Mouse (Mus musculus) ovary, adult 10 weeks (tissue): Measurements from ENCODE around the gene Rln3. TPM values are rescaled to one million over a fixed set of nuclear protein-coding genes. Genes with fewer than 3 reads are reported as not detected.

Experiments used
- polyA plus RNA-seq: library from polyadenylated mRNA; stranded (reverse); fragments of 350-450 nt; fragmentation: Illumina TruSeq; extraction: RNeasy Lipid Tissue Mini Kit (QIAGEN cat#74804); gene quantifications from one replicate; pipeline ENCODE4 v1.2.3, GENCODE M21; 2014

Gene Rln3
- polyA plus RNA-seq: not detected

DNA sequence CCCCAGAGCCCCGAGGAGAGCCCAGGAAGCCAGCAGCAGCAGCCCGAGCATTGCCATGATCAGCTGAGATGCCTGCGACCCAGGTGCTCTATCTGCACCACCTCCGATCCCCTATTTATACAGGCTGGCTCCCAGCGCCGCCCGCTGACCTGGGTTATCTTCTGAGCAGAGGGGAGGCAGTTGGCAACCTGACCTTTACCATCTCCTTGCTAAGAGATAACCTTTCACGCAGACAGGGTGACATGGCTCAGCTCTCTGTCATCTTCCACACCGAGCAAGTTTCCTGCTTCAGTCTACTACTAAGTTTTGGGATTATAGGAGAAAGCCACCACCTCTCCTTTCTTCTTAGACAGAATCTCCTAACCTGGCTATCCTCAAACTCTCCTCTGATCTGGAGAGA, at the start of gene Rln3:
Gene Rln3, minus strand, starts transcription at position 101 of the 400 bp plus-strand sequence.

DNA sequence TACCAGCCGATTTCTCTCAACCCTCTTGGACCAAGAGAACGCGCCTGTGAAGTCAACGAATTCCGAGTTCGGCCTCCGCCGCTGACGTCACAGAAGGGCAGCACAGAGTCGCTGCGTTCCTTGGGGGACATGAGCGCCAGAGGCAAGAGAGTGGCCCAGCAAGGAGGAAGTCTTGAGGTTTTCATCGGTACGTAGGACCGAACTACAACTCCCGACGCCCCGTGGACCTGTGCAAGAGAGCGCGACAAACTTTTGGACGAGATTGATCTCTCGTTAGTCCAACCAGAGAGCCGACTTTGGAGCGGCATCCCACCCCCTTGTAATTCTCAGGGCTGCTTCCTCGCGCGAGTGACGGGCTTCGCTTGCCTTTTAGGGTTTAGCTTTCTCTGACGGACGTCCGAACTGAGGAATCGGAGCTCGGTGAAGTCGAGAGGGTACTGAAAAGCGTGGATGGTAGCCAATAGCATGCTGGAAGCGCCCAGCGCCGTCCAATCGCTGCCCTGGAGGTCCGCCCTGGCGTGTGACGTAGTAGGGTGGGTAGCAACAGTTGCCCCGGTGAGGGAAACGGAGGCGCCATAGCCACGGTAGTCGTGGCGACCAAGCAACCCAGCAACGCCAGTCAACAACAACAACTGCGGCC, 21.6 kb upstream of the Rln3 start, which contains the start of gene Rfx1:
Gene Rfx1, plus strand, starts transcription at position 544 of the 640 bp plus-strand sequence.

DNA sequence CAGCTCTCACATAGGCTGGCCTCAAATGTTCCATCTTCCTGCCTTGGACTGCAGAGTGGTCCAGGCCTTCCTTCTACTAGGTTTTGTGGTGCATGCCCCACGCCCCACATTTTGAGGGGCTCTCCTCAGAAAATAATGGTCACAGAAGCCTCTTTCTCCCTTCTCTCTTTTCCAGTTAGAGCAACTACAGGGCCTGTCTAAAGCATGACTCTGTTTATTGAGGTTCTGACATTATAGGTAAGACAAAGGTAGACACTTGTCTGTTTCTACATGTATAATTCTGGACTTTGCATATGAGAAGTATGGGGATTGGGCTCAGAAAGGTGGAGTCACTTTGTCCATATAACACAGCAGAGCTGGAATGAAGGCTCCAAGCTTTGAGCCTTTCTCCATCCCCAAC, 20.2 kb upstream of the Rln3 start, which contains the start of gene Gm10643:
Gene Gm10643, minus strand, starts transcription at position 101 of the 400 bp plus-strand sequence.

DNA sequence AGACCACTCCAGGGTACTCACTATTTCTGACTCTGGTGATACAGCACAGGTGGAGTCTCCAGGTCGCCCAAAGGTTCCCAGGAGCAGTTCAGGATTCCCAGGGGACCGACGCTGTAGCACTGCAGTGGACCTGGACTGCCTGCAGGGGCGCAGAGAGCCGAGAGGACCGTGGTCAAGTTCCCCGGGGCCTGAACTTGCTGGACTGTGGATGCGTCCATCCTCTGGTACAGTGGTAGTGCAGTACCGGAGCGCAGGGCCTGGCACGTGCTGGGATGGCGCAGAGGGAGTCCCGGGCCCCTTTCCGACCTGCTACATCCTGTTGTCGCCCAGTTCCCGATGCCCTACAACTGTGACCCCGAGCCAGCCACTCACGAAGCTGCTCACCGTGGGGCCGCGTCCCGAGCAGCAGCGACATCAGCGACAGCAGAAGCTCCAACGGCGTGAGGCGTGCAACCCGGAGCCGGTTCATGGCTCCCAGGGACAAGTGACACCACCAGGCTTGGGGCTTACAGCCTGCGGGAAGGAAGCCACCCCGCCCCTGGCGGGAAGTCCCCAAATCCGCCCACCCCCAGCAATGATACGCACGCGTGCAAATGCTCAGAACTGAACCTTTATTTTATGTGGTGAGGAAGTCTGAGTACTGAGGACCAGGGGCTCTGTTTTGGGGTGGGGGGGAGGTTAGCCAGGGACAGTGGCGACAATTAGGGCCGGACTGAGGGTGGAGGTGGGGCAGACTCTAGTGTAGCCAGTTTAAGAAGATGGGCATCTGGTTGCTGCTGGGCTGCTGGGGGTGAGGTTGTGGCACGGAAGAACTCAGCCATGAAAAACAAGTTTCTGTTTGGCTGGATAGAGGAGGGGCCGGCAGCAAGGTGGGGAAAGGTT, 2.5 kb downstream of the Rln3 start, which contains the start of gene Il27ra:
Gene Il27ra, minus strand, starts transcription at position 524 of the 882 bp plus-strand sequence.

DNA sequence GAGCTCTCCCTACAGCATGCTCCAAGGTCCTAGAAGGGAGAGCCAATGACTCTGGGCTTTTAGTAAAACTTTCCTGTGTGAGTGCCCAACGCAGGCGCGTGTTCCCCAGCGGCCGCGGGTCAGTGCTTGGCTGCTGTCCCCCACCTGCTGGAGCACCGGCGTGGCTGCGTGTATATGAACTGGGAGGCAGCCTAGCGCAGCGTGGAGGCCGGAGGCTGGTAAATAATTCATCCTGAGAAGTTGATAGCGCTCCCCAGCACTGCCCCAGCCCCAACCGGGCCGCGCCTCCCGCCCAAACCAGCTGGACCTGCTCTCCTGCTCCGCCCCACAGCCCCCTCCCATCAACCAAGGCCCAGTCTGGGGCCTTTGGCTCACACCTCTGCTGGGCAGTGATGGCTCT, 23.7 kb downstream of the Rln3 start, which contains the start of gene Palm3:
Gene Palm3, plus strand, starts transcription at position 376 of the 400 bp plus-strand sequence.

DNA sequence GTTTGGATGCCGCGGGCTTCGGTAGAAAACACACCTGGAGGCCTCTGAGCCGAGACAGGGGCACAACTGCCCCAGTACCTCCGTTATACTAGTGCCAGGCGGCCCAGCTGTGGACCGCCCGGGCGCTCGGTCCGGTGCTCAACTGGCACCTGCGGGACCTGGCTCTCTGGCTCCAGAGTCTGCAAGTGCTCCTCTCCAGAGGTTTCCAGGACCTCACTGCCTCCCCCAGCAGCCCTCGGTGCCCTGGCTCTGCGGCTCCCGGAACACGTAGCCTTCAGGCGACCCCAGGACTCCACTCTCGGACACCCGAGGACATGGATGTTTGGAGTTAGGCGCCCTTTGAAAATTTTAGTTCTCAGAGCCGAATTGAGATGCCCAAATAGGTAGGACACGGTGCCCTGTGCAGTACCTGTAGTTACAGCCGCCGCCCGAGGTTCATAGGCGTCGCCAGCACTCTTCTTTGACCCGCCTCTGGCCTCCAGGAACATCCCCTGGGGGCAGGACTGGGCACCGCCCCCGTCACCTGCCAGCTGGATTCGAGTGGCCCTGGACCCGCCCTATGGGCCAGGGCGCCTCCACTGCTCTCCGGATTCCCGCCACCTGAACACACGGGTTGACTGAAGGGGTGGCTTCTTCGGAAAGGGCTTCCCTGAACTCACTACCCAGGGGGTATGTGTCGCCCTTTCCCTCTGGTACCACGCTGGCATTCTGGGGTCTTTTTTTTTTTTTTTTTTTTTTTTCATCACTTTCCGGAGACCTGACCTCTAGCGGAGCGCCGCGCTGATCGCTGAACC, 32.9 kb downstream of the Rln3 start, which contains the start of gene 2210011C24Rik:
Gene 2210011C24Rik, minus strand, starts transcription at position 467 of the 794 bp plus-strand sequence.

DNA sequence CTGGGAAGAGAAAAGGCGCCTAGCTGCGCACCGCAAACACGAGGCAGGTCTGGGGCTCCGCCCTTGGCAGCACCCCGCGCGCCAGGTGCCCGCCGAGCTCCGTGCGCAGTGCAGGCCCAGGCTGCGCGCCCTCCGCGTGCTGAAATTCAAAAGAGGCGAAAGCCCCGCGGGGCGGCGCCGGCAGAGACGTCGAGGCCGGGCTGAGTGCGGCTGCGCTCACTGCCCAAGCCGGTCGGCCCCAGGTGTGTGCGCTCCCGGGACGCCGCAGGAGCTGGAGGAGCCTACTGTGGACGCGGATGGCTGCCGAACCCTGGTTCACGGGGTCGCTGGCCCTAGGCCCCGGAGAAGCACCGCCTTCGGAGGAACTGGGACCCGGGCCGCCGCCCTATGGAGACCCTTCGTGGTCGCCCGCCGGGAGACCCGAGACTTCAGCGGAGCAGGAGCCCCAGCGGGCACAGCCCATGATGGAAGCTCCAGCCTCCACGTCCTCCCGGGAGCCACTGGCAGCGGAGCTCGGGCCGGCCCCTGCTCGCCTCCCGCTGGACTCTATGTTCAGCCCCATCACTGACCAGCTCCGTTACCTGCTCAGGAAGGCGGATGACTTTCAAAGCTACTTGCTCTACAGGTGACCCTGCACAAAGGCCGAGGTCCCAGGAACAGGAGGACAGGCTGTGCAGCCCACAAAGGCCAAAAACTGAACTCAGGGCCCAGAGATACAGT, 43.4 kb downstream of the Rln3 start, which contains the start of gene 1700067K01Rik:
Gene 1700067K01Rik, plus strand, starts transcription at position 222 of the 720 bp plus-strand sequence.

DNA sequence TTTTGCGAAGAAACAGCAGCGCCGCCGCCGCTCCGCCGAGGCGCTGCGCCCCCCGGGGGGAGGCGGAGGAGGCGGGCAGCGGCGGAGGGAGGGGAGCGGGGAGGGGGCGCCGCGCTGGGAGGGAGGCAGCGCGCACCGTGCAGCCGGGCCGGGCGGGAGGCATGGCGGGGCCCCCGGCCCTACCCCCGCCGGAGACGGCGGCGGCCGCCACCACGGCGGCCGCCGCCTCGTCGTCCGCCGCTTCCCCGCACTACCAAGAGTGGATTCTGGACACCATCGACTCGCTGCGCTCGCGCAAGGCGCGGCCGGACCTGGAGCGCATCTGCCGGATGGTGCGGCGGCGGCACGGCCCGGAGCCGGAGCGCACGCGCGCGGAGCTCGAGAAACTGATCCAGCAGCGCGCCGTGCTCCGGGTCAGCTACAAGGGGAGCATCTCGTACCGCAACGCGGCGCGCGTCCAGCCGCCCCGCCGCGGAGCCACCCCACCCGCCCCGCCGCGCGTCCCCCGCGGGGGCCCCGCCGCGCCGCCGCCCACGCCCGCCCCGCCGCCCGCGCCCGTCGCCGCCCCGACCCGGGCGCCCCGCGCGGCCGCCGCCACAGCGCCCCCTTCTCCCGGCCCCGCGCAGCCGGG, 47.2 kb downstream of the Rln3 start, which contains the start of gene Samd1:
Gene Samd1, plus strand, starts transcription at position 162 of the 631 bp plus-strand sequence.

Other genes starting within 250 kb of the Rln3 start
- gene Adgrl1, start 144.9 kb downstream of the Rln3 start, polyA plus RNA-seq: 6.3 TPM
- gene Gm10644, start 89.8 kb downstream of the Rln3 start, polyA plus RNA-seq: not detected
- 7.4 TPM for gene Asf1b, start 89.5 kb downstream of the Rln3 start, polyA plus RNA-seq
- 19.8 TPM for gene Prkaca, start 72.0 kb downstream of the Rln3 start, polyA plus RNA-seq
- gene Samd1, start 47.3 kb downstream of the Rln3 start, polyA plus RNA-seq: 2.7 TPM
- gene 1700067K01Rik, start 43.5 kb downstream of the Rln3 start, polyA plus RNA-seq: not detected
- not detected for gene 2210011C24Rik, start 32.8 kb downstream of the Rln3 start, polyA plus RNA-seq
- 2.5 TPM for gene Palm3, start 23.5 kb downstream of the Rln3 start, polyA plus RNA-seq
- gene Il27ra, start 2.4 kb downstream of the Rln3 start, polyA plus RNA-seq: 0.14 TPM
- gene Gm10643, start 20.1 kb upstream of the Rln3 start, polyA plus RNA-seq: 3.0 TPM
- gene Rfx1, start 21.8 kb upstream of the Rln3 start, polyA plus RNA-seq: 0.68 TPM
- 2.8 TPM for gene Dcaf15, start 59.8 kb upstream of the Rln3 start, polyA plus RNA-seq
- 0.14 TPM for gene Podnl1, start 81.0 kb upstream of the Rln3 start, polyA plus RNA-seq
- 0.14 TPM for gene Cc2d1a, start 102.9 kb upstream of the Rln3 start, polyA plus RNA-seq
- gene 4930432K21Rik, start 103.0 kb upstream of the Rln3 start, polyA plus RNA-seq: not detected
- not detected for gene Nanos3, start 140.2 kb upstream of the Rln3 start, polyA plus RNA-seq
- gene Zswim4, start 192.1 kb upstream of the Rln3 start, polyA plus RNA-seq: not detected
- gene D8Ertd738e, start 204.7 kb upstream of the Rln3 start, polyA plus RNA-seq: not detected
- 3.2 TPM for gene Mri1, start 212.3 kb upstream of the Rln3 start, polyA plus RNA-seq
- 2.2 TPM for gene Ccdc130, start 225.4 kb upstream of the Rln3 start, polyA plus RNA-seq